Mouse (Mus musculus): ENCODE measurements around the gene Olfr1154. TPM values are rescaled to one million over a fixed set of nuclear protein-coding genes. Genes with fewer than 3 reads are reported as not detected.

Olfr1154 gene
- not detected in 2 replicates for polyA plus RNA-seq (2014; fragmentation: Nextera tagmentation; extraction: Ambion mirVana)

DNA sequence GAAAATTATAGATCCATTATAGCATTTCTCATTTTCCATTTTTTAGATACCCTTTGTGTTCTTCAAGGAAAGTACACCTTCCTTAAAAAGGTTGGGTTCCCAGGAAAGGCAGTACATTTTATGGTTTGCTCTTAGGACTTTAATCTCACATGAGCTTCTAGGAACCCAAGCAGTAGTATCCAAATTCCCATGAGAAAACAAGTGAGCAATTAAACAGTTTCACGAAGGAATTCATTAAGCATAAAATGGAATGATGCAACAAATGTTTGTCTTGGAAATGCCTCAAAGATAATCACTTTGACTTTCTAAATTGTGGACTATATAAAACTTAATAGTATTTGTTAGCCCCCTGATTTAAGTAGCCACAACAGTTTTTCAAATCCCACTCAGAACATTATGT, at the start of gene Olfr1154:
Olfr1154 (minus strand) TSS at position 101 of the 400 bp plus-strand sequence.
- no peak within 1 kb of the TSS for H3K9ac ChIP-seq (ENCODE audit: low read length)
- ATAC-seq (ENCODE audit: insufficient number of reproducible peaks, low FRiP score, low TSS enrichment, low read depth), result no peak
- H3K4me2 ChIP-seq (ENCODE audit: low read depth, severe bottlenecking), result no peak within 1 kb of the TSS
- 94% methylated on average over 1 of the region's 1 CpGs for WGBS
- no peaks in the 10 kb centered on the region for H3K9me3 ChIP-seq (ENCODE audit: control insufficient read depth, low read length)
- DNase-seq (ENCODE audit: low spot score), result no peak
- no peak within 1 kb of the TSS for H3K4me3 ChIP-seq (ENCODE audit: low read depth, low read length)
- H3K27ac ChIP-seq (replicated peaks; ENCODE audit: low read depth, low read length), result no peak within 1 kb of the TSS
- no peaks in the 10 kb centered on the region for H3K4me1 ChIP-seq (ENCODE audit: control insufficient read depth, insufficient read depth, low read length)
- no peaks in the 10 kb centered on the region for H3K36me3 ChIP-seq (ENCODE audit: control insufficient read depth, insufficient read depth, low read length)
- H3K27me3 ChIP-seq (ENCODE audit: control insufficient read depth, insufficient read depth, low read length), result no peaks in the 10 kb centered on the region

DNA sequence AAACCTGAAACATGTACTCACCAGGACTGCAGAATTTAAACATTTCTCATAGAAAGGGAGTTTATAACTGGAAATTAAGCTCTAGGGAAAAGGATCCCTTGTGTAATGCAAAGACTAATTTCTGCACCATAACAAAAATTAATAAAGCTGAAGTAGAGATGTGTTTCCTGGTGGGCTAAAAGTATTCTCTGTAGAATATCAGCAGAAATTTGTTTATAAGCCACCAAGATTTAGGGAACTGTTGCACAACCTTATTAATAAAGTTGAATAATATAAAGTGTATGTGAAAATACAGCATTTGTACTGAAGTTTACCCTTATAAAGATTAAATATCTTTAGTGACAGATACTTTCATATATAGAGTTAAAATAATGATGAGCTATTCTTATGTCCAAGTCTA, 48.0 kb upstream of the Olfr1154 start, which contains the start of gene Olfr1156:
Olfr1156 (minus strand) TSS at position 101 of the 400 bp plus-strand sequence.
- Histone ChIP-seq H3K27ac (replicated peaks; ENCODE audit: low read depth, low read length) (no peak within 1 kb of the TSS), H3K4me2 (ENCODE audit: low read depth, severe bottlenecking) (no peak within 1 kb of the TSS), H3K4me3 (ENCODE audit: low read depth, low read length) (no peak within 1 kb of the TSS), H3K4me1 (ENCODE audit: control insufficient read depth, insufficient read depth, low read length) (no peaks in the 10 kb centered on the region), H3K9ac (ENCODE audit: low read length) (no peak within 1 kb of the TSS), H3K36me3 (ENCODE audit: control insufficient read depth, insufficient read depth, low read length) (no peaks in the 10 kb centered on the region), H3K27me3 (ENCODE audit: control insufficient read depth, insufficient read depth, low read length) (no peaks in the 10 kb centered on the region), H3K9me3 (ENCODE audit: control insufficient read depth, low read length) (no peaks in the 10 kb centered on the region)
- no peak for ATAC-seq (ENCODE audit: insufficient number of reproducible peaks, low FRiP score, low TSS enrichment, low read depth)
- DNase-seq (ENCODE audit: low spot score), result no peak

DNA sequence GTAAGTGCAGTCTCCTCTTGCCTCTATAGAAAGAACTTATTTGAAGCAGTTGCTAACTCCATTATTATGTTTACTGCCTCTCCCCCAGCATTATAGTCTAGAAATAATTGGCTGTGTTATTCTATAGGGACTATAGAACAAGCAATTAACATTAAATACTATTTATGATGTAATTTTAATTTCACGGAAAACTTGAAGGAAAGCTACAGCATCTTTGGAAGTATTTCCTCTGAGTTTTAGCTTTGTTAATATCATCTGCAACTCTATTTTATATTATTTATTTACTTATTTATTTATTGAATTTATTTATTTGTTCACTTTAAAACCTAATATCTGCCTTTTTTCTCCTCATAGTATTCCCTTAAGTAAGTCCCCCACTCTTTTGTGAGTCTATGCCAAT, 40.1 kb upstream of the Olfr1154 start, which contains the start of gene Olfr1155:
Olfr1155 (minus strand) TSS at position 101 of the 400 bp plus-strand sequence.
- H3K36me3 ChIP-seq (ENCODE audit: control insufficient read depth, insufficient read depth, low read length), result no peaks in the 10 kb centered on the region
- H3K4me1 ChIP-seq (ENCODE audit: control insufficient read depth, insufficient read depth, low read length), result no peaks in the 10 kb centered on the region
- WGBS, result 92% methylated on average over 1 of the region's 1 CpGs
- H3K4me3 ChIP-seq (ENCODE audit: low read depth, low read length), result no peak within 1 kb of the TSS
- no peak for DNase-seq (ENCODE audit: low spot score)
- H3K27ac ChIP-seq (replicated peaks; ENCODE audit: low read depth, low read length), result no peak within 1 kb of the TSS
- H3K4me2 ChIP-seq (ENCODE audit: low read depth, severe bottlenecking), result no peak within 1 kb of the TSS
- no peak within 1 kb of the TSS for H3K9ac ChIP-seq (ENCODE audit: low read length)
- H3K9me3 ChIP-seq (ENCODE audit: control insufficient read depth, low read length), result no peaks in the 10 kb centered on the region
- H3K27me3 ChIP-seq (ENCODE audit: control insufficient read depth, insufficient read depth, low read length), result no peaks in the 10 kb centered on the region
- ATAC-seq (ENCODE audit: insufficient number of reproducible peaks, low FRiP score, low TSS enrichment, low read depth), result no peak

DNA sequence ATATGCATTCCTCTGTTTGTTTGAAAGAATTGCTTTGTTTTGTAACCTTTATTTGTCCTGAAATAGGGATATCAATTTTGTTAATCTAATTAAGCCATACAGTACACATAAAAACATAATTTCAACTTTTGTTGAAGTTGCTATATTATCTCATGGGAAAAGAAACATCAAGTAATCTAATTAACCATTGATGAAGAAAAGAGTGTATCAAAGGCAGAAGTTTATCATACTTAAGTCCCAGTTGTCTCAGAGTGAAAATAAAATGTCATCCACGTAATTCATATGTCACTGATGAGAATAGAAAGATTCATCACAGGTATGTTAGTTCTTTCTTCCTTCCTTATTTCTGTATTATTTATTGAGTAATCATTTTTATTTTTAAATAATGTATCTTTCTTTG, 10.3 kb downstream of the Olfr1154 start, which contains the start of gene Olfr1153:
Olfr1153 (plus strand) TSS at position 301 of the 400 bp plus-strand sequence.
- H3K4me3 ChIP-seq (ENCODE audit: low read depth, low read length), result no peak within 1 kb of the TSS
- no peaks in the 10 kb centered on the region for H3K9me3 ChIP-seq (ENCODE audit: control insufficient read depth, low read length)
- H3K4me2 ChIP-seq (ENCODE audit: low read depth, severe bottlenecking), result no peak within 1 kb of the TSS
- H3K27ac ChIP-seq (replicated peaks; ENCODE audit: low read depth, low read length), result no peak within 1 kb of the TSS
- ATAC-seq (ENCODE audit: insufficient number of reproducible peaks, low FRiP score, low TSS enrichment, low read depth) (no peak), DNase-seq (ENCODE audit: low spot score) (no peak)
- no peaks in the 10 kb centered on the region for H3K27me3 ChIP-seq (ENCODE audit: control insufficient read depth, insufficient read depth, low read length)
- 78% methylated on average over 1 of the region's 1 CpGs for WGBS
- H3K36me3 ChIP-seq (ENCODE audit: control insufficient read depth, insufficient read depth, low read length), result no peaks in the 10 kb centered on the region
- H3K4me1 ChIP-seq (ENCODE audit: control insufficient read depth, insufficient read depth, low read length), result no peaks in the 10 kb centered on the region
- no peak within 1 kb of the TSS for H3K9ac ChIP-seq (ENCODE audit: low read length)

- Histone ChIP-seq H3K36me3 (ENCODE audit: control insufficient read depth, insufficient read depth, low read length) (no peaks in the 10 kb centered on the region), H3K9me3 (ENCODE audit: control insufficient read depth, low read length) (no peaks in the 10 kb centered on the region), H3K27ac (replicated peaks; ENCODE audit: low read depth, low read length) (no peak within 1 kb of the TSS), H3K4me3 (ENCODE audit: low read depth, low read length) (no peak within 1 kb of the TSS), H3K4me1 (ENCODE audit: control insufficient read depth, insufficient read depth, low read length) (no peaks in the 10 kb centered on the region), H3K4me2 (ENCODE audit: low read depth, severe bottlenecking) (no peak within 1 kb of the TSS), H3K9ac (ENCODE audit: low read length) (no peak within 1 kb of the TSS), H3K27me3 (ENCODE audit: control insufficient read depth, insufficient read depth, low read length) (no peaks in the 10 kb centered on the region)
- ATAC-seq (ENCODE audit: insufficient number of reproducible peaks, low FRiP score, low TSS enrichment, low read depth), result no peak
- DNase-seq (ENCODE audit: low spot score), result no peak
Observed at GRCm38 (mm10) chr2:87866192-87866591, 38.8 kb downstream of the Olfr1154 start, which contains the start of gene Olfr1152. Gene Olfr1152 (plus strand): TSS chr2:87866492.

DNA sequence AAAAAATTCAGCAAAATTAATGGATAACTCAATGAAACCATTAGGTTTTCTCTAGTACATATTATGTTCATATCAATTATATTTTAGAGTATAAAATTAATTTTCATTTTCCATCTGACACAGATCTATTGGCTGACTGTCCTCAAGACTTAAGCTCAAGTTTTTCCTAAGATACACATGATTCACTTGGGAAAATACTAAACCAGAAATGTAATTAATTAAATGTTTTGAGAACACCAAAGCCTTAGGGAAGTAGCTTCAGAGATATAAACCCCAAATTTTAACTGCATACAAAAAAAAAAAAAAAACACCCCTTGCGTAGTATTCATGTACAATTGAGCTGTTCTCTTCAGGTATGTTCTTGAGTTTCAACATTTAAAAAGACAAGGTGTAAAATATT, 49.4 kb downstream of the Olfr1154 start, which contains the start of gene Olfr1151:
Olfr1151 (plus strand) TSS at position 301 of the 400 bp plus-strand sequence.
- no peak for DNase-seq (ENCODE audit: low spot score)
- ATAC-seq (ENCODE audit: insufficient number of reproducible peaks, low FRiP score, low TSS enrichment, low read depth), result no peak
- no peak within 1 kb of the TSS for H3K4me3 ChIP-seq (ENCODE audit: low read depth, low read length)
- H3K9me3 ChIP-seq (ENCODE audit: control insufficient read depth, low read length), result no peaks in the 10 kb centered on the region
- no peaks in the 10 kb centered on the region for H3K36me3 ChIP-seq (ENCODE audit: control insufficient read depth, insufficient read depth, low read length)
- no peak within 1 kb of the TSS for H3K9ac ChIP-seq (ENCODE audit: low read length)
- H3K4me2 ChIP-seq (ENCODE audit: low read depth, severe bottlenecking), result no peak within 1 kb of the TSS
- 83% methylated on average over 1 of the region's 1 CpGs for WGBS
- no peak within 1 kb of the TSS for H3K27ac ChIP-seq (replicated peaks; ENCODE audit: low read depth, low read length)
- no peaks in the 10 kb centered on the region for H3K27me3 ChIP-seq (ENCODE audit: control insufficient read depth, insufficient read depth, low read length)
- no peaks in the 10 kb centered on the region for H3K4me1 ChIP-seq (ENCODE audit: control insufficient read depth, insufficient read depth, low read length)

Other genes starting within 250 kb of the Olfr1154 start
- not detected in 2 replicates for gene Olfr1134, start 246.7 kb downstream of the Olfr1154 start, polyA plus RNA-seq (2014; fragmentation: Nextera tagmentation; extraction: Ambion mirVana)
- not detected in 2 replicates for gene Olfr1135, start 231.5 kb downstream of the Olfr1154 start, polyA plus RNA-seq (2014; fragmentation: Nextera tagmentation; extraction: Ambion mirVana)
- gene Olfr1136, start 211.2 kb downstream of the Olfr1154 start, polyA plus RNA-seq (2014; fragmentation: Nextera tagmentation; extraction: Ambion mirVana), result not detected in 2 replicates
- not detected in 2 replicates for gene Olfr1137, start 192.0 kb downstream of the Olfr1154 start, polyA plus RNA-seq (2014; fragmentation: Nextera tagmentation; extraction: Ambion mirVana)
- gene Olfr1138, start 165.2 kb downstream of the Olfr1154 start, polyA plus RNA-seq (2014; fragmentation: Nextera tagmentation; extraction: Ambion mirVana), result not detected in 2 replicates
- gene Olfr1140, start 161.4 kb downstream of the Olfr1154 start, polyA plus RNA-seq (2014; fragmentation: Nextera tagmentation; extraction: Ambion mirVana), result not detected in 2 replicates
- gene Olfr1141, start 151.2 kb downstream of the Olfr1154 start, polyA plus RNA-seq (2014; fragmentation: Nextera tagmentation; extraction: Ambion mirVana), result not detected in 2 replicates
- gene Olfr152, start 125.7 kb downstream of the Olfr1154 start, polyA plus RNA-seq (2014; fragmentation: Nextera tagmentation; extraction: Ambion mirVana), result not detected in 2 replicates
- not detected in 2 replicates for gene Olfr1143, start 104.6 kb downstream of the Olfr1154 start, polyA plus RNA-seq (2014; fragmentation: Nextera tagmentation; extraction: Ambion mirVana)
- gene Olfr1145, start 95.3 kb downstream of the Olfr1154 start, polyA plus RNA-seq (2014; fragmentation: Nextera tagmentation; extraction: Ambion mirVana), result not detected in 2 replicates
- not detected in 2 replicates for gene Olfr1148, start 74.6 kb downstream of the Olfr1154 start, polyA plus RNA-seq (2014; fragmentation: Nextera tagmentation; extraction: Ambion mirVana)
- gene Olfr1150-ps1, start 61.2 kb downstream of the Olfr1154 start, polyA plus RNA-seq (2014; fragmentation: Nextera tagmentation; extraction: Ambion mirVana), result not detected in 2 replicates
- not detected in 2 replicates for gene Olfr1151, start 49.3 kb downstream of the Olfr1154 start, polyA plus RNA-seq (2014; fragmentation: Nextera tagmentation; extraction: Ambion mirVana)
- not detected in 2 replicates for gene Olfr1152, start 38.7 kb downstream of the Olfr1154 start, polyA plus RNA-seq (2014; fragmentation: Nextera tagmentation; extraction: Ambion mirVana)
- not detected in 2 replicates for gene Olfr1153, start 10.2 kb downstream of the Olfr1154 start, polyA plus RNA-seq (2014; fragmentation: Nextera tagmentation; extraction: Ambion mirVana)
- gene Olfr1155, start 40.0 kb upstream of the Olfr1154 start, polyA plus RNA-seq (2014; fragmentation: Nextera tagmentation; extraction: Ambion mirVana), result not detected in 2 replicates
- gene Olfr1156, start 47.9 kb upstream of the Olfr1154 start, polyA plus RNA-seq (2014; fragmentation: Nextera tagmentation; extraction: Ambion mirVana), result not detected in 2 replicates
- gene Olfr1157, start 63.1 kb upstream of the Olfr1154 start, polyA plus RNA-seq (2014; fragmentation: Nextera tagmentation; extraction: Ambion mirVana), result not detected in 2 replicates
- not detected in 2 replicates for gene Olfr74, start 69.5 kb upstream of the Olfr1154 start, polyA plus RNA-seq (2014; fragmentation: Nextera tagmentation; extraction: Ambion mirVana)
- gene Olfr1158, start 84.9 kb upstream of the Olfr1154 start, polyA plus RNA-seq (2014; fragmentation: Nextera tagmentation; extraction: Ambion mirVana), result not detected in 2 replicates
- not detected in 2 replicates for gene Olfr1160, start 103.1 kb upstream of the Olfr1154 start, polyA plus RNA-seq (2014; fragmentation: Nextera tagmentation; extraction: Ambion mirVana)
- gene Olfr1161, start 117.6 kb upstream of the Olfr1154 start, polyA plus RNA-seq (2014; fragmentation: Nextera tagmentation; extraction: Ambion mirVana), result not detected in 2 replicates
- 0.09 TPM in 1 of 2 replicates, not detected in the other for gene Olfr73, start 132.5 kb upstream of the Olfr1154 start, polyA plus RNA-seq (2014; fragmentation: Nextera tagmentation; extraction: Ambion mirVana)
- gene Olfr1162, start 146.0 kb upstream of the Olfr1154 start, polyA plus RNA-seq (2014; fragmentation: Nextera tagmentation; extraction: Ambion mirVana), result not detected in 2 replicates
- gene Olfr1163, start 166.7 kb upstream of the Olfr1154 start, polyA plus RNA-seq (2014; fragmentation: Nextera tagmentation; extraction: Ambion mirVana), result not detected in 2 replicates
- not detected in 2 replicates for gene Olfr1164, start 188.8 kb upstream of the Olfr1154 start, polyA plus RNA-seq (2014; fragmentation: Nextera tagmentation; extraction: Ambion mirVana)
- not detected in 2 replicates for gene Olfr1166, start 223.1 kb upstream of the Olfr1154 start, polyA plus RNA-seq (2014; fragmentation: Nextera tagmentation; extraction: Ambion mirVana)